Comparison of ENCODE assay signal across 12 mouse cellular contexts in genomic region chr4:117480611-117481445, GRCm38 (mm10). TPM values are rescaled to one million over a fixed set of nuclear protein-coding genes. Genes with fewer than 3 reads are reported as not detected.
DNase-seq lines count a peak whose midpoint lies in the region; ATAC-seq lines count a peak whose summit lies in the region.
"Had no signal": no experiment of that assay in that cellular context is flagged by ENCODE, and none has a peak within 500 bp of the region (broad histone marks: within the 10 kb centered on the region; RNA-seq: fewer than 3 reads in every experiment).

No protein-coding gene starts in this region.

- H3K27me3 ChIP-seq in midbrain, embryonic 10.5 days (ENCODE audit: low read depth, poor library complexity, severe bottlenecking), result peaks cover 93% of the 10 kb centered on the region
- H3K27me3 ChIP-seq in midbrain, embryonic 13.5 days, result peaks cover 91% of the 10 kb centered on the region
- H3K27me3 ChIP-seq in embryonic facial prominence, embryonic 10.5 days (replicated peaks; ENCODE audit: low read depth, poor library complexity, severe bottlenecking), result peaks cover 68% of the 10 kb centered on the region

- DNase-seq in heart, adult 11 months, result peak; percentile 62
- no peak for DNase-seq in heart, postnatal 10 days
- DNase-seq in midbrain, embryonic 10.5 days (ENCODE audit: low spot score), result peak; percentile 59
- DNase-seq in embryonic facial prominence, embryonic 10.5 days (ENCODE audit: low spot score), result peak; percentile 34
- DNase-seq in yolk sac, embryonic 10.5 days (ENCODE audit: low spot score), result peak; percentile 40
- no peak for DNase-seq in left cerebral cortex, postnatal 25 days (ENCODE audit: low spot score in 2 of 2)
- DNase-seq: layer of hippocampus, postnatal 36 days; right cerebral cortex, adult 18-20 months had no signal

- no peak for ATAC-seq in midbrain, embryonic 13.5 days
- ATAC-seq: intestine, embryonic 15.5 days had no signal

- peak overlapping the region; percentile 16; the same call in 1 of the 2 replicates for H3K4me3 ChIP-seq in midbrain, embryonic 10.5 days
- H3K4me3 ChIP-seq in midbrain, embryonic 13.5 days (replicated peaks), result no peak overlapping the region
- H3K4me3 ChIP-seq in embryonic facial prominence, embryonic 10.5 days, result no peak overlapping the region
- H3K4me3 ChIP-seq: erythroblast, embryonic 14.5 days; intestine, embryonic 15.5 days; limb, embryonic 15.5 days had no signal

- intact Hi-C loops in heart, postnatal 10 days (cut with DNase I), result no loop called here
- intact Hi-C loops in left cerebral cortex, postnatal 25 days (cut with DNase I), result no loop called here

- H3K27ac ChIP-seq in midbrain, embryonic 10.5 days (replicated peaks), result peak overlapping the region; percentile 76
- no peak overlapping the region for H3K27ac ChIP-seq in midbrain, embryonic 13.5 days
- peak overlapping the region; percentile 69 for H3K27ac ChIP-seq in embryonic facial prominence, embryonic 10.5 days (replicated peaks)
- H3K27ac ChIP-seq: intestine, embryonic 15.5 days; limb, embryonic 15.5 days had no signal

- no peaks in the 10 kb centered on the region for H3K9me3 ChIP-seq in midbrain, embryonic 10.5 days (replicated peaks)
- no peaks in the 10 kb centered on the region for H3K9me3 ChIP-seq in midbrain, embryonic 13.5 days
- no peaks in the 10 kb centered on the region for H3K9me3 ChIP-seq in embryonic facial prominence, embryonic 10.5 days
- H3K9me3 ChIP-seq: intestine, embryonic 15.5 days; limb, embryonic 15.5 days had no signal

- 25% methylated on average over 11 of the region's 11 CpGs for WGBS in midbrain, embryonic 10.5 days
- WGBS in midbrain, embryonic 13.5 days, result 18% methylated on average over 11 of the region's 11 CpGs
- 39% methylated on average over 11 of the region's 11 CpGs for WGBS in embryonic facial prominence, embryonic 10.5 days

- no peak overlapping the region for H3K4me2 ChIP-seq in midbrain, embryonic 13.5 days (replicated peaks)
- H3K4me2 ChIP-seq: intestine, embryonic 15.5 days; limb, embryonic 15.5 days had no signal

- peaks cover 82% of the 10 kb centered on the region for H3K4me1 ChIP-seq in midbrain, embryonic 10.5 days
- peaks cover 46% of the 10 kb centered on the region for H3K4me1 ChIP-seq in midbrain, embryonic 13.5 days (replicated peaks)
- peaks cover 48% of the 10 kb centered on the region for H3K4me1 ChIP-seq in embryonic facial prominence, embryonic 10.5 days

- H3K36me3 ChIP-seq in midbrain, embryonic 10.5 days, result peaks cover 19% of the 10 kb centered on the region; the same call in 1 of the 2 replicates
- H3K36me3 ChIP-seq in midbrain, embryonic 13.5 days, result no peaks in the 10 kb centered on the region
- no peaks in the 10 kb centered on the region for H3K36me3 ChIP-seq in embryonic facial prominence, embryonic 10.5 days (replicated peaks)
- H3K36me3 ChIP-seq: intestine, embryonic 15.5 days; limb, embryonic 15.5 days had no signal

- H3K9ac ChIP-seq in midbrain, embryonic 13.5 days (replicated peaks), result no peak overlapping the region
- H3K9ac ChIP-seq: intestine, embryonic 15.5 days; limb, embryonic 15.5 days had no signal

RNA-seq across cellular contexts. Expression of gene Rnf220, which starts 16.0 kb away (rescaled TPM):
- 10 to 100 TPM; 42.0 to 43.3 TPM for total RNA-seq in heart, postnatal 10 days (2021)
- polyA plus RNA-seq in midbrain, embryonic 10.5 days (2016; fragmentation: Nextera tagmentation; extraction: Ambion mirVana), result 102 and 111 TPM in 2 replicates
- polyA plus RNA-seq in midbrain, embryonic 13.5 days (2015; fragmentation: Nextera tagmentation; extraction: Ambion mirVana), result 124 and 134 TPM in 2 replicates
- polyA plus RNA-seq in embryonic facial prominence, embryonic 10.5 days (2016; fragmentation: Nextera tagmentation; extraction: Ambion mirVana), result 94.6 and 94.8 TPM in 2 replicates
- total RNA-seq in left cerebral cortex, postnatal 25 days (2021), result 100 to 1,000 TPM; 179 to 182 TPM

Comparison
In these comparisons a context has a peak if more than half of its experiments do, and no peak if none do; other contexts are left out.
1. DNase-seq: peak in heart, adult 11 months (single experiment), midbrain, embryonic 10.5 days (single experiment), embryonic facial prominence, embryonic 10.5 days (single experiment) and yolk sac, embryonic 10.5 days (single experiment); none in heart, postnatal 10 days (0 of 2) and left cerebral cortex, postnatal 25 days (0 of 2).